Mouse (Mus musculus) kidney, adult 2 months (tissue): Measurements from ENCODE around the gene Celf2. TPM values are rescaled to one million over a fixed set of nuclear protein-coding genes. Genes with fewer than 3 reads are reported as not detected.

Experiments
- DNase-seq: peaks from one replicate; pipeline ENCODE4 v3.0.0; 2021
- H3K27ac ChIP-seq: fragments of 200-500 bp; 2 replicates; pipeline ENCODE4 v1.5.1; 2012; ENCODE audit warnings: low read depth, low read length, control low read depth, inconsistent platforms; ENCODE audit not compliant: insufficient read depth
- H3K27me3 ChIP-seq: fragments of 200-500 bp; replicated peaks from 2 replicates; pipeline ENCODE4 v1.6.1; 2012; ENCODE audit warnings: mild to moderate bottlenecking, moderate library complexity, low read length, inconsistent platforms; ENCODE audit not compliant: control insufficient read depth, insufficient read depth
- H3K36me3 ChIP-seq: fragments of 200-500 bp; 2 replicates; pipeline ENCODE4 v1.6.1; 2012; ENCODE audit warnings: mild to moderate bottlenecking, moderate library complexity, low read length, inconsistent platforms; ENCODE audit not compliant: control insufficient read depth, insufficient read depth
- H3K4me1 ChIP-seq: fragments of 200-500 bp; 2 replicates; pipeline ENCODE4 v1.6.1; 2011; ENCODE audit warnings: low read length; ENCODE audit not compliant: control insufficient read depth, insufficient read depth
- H3K4me3 ChIP-seq: fragments of 200-500 bp; 2 replicates; pipeline ENCODE4 v1.5.1; 2011; ENCODE audit warnings: mild to moderate bottlenecking, low read depth, low read length, control low read depth; ENCODE audit not compliant: insufficient read depth
- CTCF ChIP-seq: fragments of 200-500 bp; conservative IDR thresholded peaks from 2 replicates; pipeline ENCODE4 v1.5.1; 2011; ENCODE audit warnings: low read depth, mild to moderate bottlenecking, control low read depth, low read length, moderate library complexity, mixed read lengths; ENCODE audit not compliant: insufficient read depth, insufficient read length
- POLR2A ChIP-seq: fragments of 200-500 bp; IDR thresholded peaks from one replicate; pipeline ENCODE4 v1.6.1; 2011; ENCODE audit warnings: low read depth, low read length, control low read depth
- WGBS: fragments of 180-500 bp; shearing (Covaris S2); methylation state at CpG from one replicate; pipeline ENCODE4 v1.1.7; 2018; 5-methylcytosine and 5-hydroxymethylcytosine counted together
- polyA plus RNA-seq: library from polyadenylated mRNA; depleted of rRNA; stranded (reverse); fragments of >200 nt; gene quantifications from 2 replicates; pipeline ENCODE4 v1.2.3, GENCODE M21; 2012

Gene Celf2
- polyA plus RNA-seq, 1 experiment = 11.5 TPM

DNA sequence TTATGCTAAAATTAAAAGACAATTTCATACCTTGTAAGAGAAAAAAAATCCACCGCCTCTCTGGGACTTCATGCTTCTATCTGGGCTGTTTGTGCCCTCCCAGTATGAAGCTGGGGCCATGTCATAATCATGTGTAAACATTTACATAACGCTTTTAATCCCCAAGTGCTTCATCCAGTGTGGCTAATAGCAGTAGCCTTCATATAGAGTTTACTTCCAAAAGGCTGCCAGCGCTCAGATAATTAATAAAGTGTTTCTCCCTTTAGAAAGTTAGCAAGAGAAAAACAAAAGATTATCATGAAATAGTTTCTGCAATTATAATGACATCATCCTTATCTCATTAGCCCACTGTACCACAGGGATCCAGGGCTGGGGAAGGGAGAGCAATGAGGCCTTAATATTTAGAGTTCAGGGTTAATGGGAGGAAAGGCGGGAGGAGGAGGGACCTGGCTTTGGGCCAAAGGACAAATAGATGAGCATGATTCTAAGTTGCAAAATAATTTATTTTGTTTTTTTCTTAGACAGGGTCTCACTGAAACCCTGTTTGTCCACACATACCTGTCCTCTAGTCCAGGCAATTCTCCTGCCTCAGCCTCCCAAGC lies 425.8 kb downstream of the Celf2 start:
- 88% methylated on average over 4 of the region's 4 CpGs for WGBS
- no peak overlapping the region for H3K4me3 ChIP-seq
- no peak overlapping the region for H3K27ac ChIP-seq
- H3K36me3 ChIP-seq = no peaks in the 10 kb centered on the region
- no peaks in the 10 kb centered on the region for H3K4me1 ChIP-seq
- TF ChIP-seq POLR2A = no peak
- TF ChIP-seq CTCF = no peak
- no peak for DNase-seq
- peaks cover 2% of the 10 kb centered on the region; the same call in 1 of the 2 replicates for H3K27me3 ChIP-seq

DNA sequence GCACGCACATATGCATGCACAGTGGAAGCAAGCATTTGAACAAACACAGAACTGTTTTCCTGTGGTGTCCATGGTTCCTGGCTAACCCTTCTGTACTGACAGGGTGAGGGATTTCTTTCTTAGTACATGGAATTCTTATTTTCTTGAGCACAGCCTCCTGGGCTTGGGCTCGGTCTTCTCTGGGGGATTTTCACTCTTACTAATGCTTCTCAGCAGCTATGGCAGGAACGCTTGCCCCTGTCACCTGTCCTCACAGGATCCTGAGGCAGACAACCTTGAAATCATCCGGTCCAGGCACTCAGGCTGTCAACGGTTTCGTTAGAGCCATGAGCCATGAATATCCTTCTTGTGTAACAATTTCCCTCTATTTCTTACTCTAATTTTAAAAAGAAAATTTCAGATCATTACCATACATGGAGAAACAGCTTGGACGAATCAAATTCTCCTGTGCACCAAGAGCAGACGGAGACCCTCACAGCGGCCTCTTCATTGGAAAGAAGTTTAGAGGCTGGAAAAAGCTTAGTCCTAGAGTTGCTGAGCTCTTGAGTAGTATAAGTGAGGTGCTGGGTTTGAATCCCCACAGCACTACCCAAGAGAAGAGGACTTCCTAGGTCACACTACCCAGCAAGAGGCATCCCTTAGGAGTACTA lies 426.9 kb downstream of the Celf2 start:
- H3K36me3 ChIP-seq = no peaks in the 10 kb centered on the region
- no peaks in the 10 kb centered on the region for H3K4me1 ChIP-seq
- no peak for DNase-seq
- 90% methylated on average over 9 of the region's 9 CpGs for WGBS
- TF ChIP-seq POLR2A (no peak), CTCF (no peak)
- H3K27ac ChIP-seq = no peak overlapping the region
- no peak overlapping the region for H3K4me3 ChIP-seq
- peaks cover 2% of the 10 kb centered on the region; the same call in 1 of the 2 replicates for H3K27me3 ChIP-seq

DNA sequence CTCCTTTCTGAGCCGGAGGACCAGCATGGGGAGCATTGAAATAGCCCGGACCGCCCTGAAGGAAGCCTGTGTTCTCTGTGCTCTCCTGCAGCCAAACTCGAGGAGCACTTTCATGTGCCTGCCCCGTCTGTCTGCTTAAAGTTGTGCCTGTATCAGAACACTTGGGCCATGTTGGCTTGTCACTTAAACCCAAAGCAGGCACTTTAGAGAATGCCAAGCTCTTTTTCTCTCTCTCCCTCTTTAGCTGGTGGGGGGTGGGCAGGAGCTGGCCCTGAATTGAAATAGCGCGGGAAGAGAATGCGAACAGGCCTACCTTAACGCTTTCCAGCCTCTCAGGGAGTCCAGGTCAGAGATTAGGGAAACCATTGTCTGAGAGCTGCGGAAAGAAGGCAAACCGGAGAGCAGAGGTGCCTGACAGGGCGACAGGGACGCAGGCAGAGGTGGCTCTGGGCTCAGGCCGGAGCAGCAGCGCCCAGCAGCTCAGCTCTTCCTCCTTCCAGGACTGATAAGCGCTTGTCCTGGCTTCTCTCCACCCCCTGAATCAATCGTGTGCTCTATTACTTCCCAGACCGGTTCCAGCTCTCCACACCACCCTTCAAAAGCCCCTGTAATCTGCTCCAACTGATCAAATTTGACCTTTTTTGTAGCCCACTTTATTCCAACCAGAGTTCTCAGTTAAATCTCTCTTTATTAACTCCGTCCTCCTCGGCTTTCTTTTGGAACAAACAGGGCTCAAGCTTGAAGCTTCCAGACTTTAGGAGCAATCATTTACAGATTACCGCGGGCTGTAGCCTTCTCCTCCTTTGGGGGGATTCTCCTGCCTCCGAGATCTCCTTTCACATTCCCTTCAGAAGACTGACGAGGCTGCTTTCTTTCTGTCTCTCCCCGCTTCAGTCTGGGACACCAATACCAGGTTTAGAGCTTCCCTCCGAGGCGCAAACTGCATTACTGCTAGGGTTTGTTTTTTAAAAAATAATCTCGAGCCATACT lies 428.3 kb downstream of the Celf2 start:
- 32% methylated on average over 28 of the region's 28 CpGs for WGBS
- no peak for TF ChIP-seq POLR2A
- no peak for TF ChIP-seq CTCF
- peaks cover 2% of the 10 kb centered on the region; the same call in 1 of the 2 replicates for H3K27me3 ChIP-seq
- H3K4me3 ChIP-seq = peak overlapping the region; percentile 9
- H3K36me3 ChIP-seq = no peaks in the 10 kb centered on the region
- no peak overlapping the region for H3K27ac ChIP-seq
- no peak for DNase-seq
- H3K4me1 ChIP-seq = no peaks in the 10 kb centered on the region

DNA sequence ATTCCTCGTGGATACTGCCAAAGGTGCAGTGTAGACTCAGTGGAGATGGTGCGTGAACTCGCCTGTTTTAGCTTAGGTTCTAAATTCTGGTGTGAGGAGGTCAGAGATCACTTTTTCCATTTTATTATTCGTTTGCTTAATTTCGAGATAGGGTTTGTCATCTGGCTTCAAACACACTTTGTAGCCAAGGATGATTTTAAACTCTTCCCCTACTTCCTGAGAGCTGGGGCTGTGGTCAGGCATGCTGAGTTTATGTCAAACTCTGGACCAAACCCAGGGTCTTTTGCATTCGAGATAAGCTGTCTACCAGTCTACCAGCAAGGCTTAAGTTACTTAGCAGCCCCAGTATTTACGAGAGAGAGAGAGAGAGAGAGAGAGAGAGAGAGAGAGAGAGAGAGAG lies 429.3 kb downstream of the Celf2 start:
- H3K36me3 ChIP-seq = no peaks in the 10 kb centered on the region
- TF ChIP-seq CTCF (no peak), POLR2A (no peak)
- no peak overlapping the region for H3K4me3 ChIP-seq
- 70% methylated on average over 7 of the region's 7 CpGs for WGBS
- H3K4me1 ChIP-seq = no peaks in the 10 kb centered on the region
- H3K27ac ChIP-seq = no peak overlapping the region
- DNase-seq = no peak
- H3K27me3 ChIP-seq = peaks cover 2% of the 10 kb centered on the region; the same call in 1 of the 2 replicates

DNA sequence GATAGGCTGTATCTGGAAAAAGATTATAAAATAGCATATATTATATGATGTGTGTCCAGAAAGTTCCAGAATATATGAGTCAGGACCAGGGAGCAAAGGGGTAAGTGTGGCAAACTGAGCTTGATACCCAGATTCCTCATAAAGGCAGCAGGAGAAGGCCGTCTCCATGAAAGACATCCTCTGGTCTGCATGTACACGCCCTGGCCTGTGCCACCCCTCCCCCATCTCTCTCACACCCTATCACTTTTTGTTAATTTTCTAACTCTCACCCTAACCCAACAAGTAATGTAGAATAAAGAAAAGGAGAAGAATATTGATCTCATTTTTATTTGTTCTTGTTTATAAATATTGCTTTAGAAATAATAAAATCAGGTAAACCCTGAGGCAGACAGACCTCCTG lies 430.0 kb downstream of the Celf2 start:
- no peak for TF ChIP-seq CTCF
- no peak for TF ChIP-seq POLR2A

DNA sequence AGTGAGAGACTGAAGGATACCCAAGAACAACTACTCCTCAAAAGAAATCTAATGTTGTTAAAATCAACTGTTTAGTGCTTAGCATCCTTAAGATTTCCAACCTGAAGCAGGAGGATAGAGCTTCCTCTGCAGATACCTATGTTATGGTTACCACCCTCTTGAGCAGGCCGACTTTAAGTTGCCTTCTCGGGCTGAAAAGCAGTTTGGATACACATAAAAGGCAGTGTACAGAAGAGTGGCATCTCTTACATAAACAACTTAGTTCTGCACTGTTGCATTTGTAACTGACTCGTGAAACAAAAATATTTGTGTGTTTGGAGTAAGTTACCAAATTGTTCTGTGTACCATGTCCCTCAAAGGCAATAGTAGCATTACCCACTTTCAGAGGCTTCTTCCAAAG lies 435.6 kb downstream of the Celf2 start:
- TF ChIP-seq CTCF (no peak), POLR2A (no peak)
- DNase-seq = no peak
- Histone ChIP-seq H3K36me3 (no peaks in the 10 kb centered on the region), H3K27ac (no peak overlapping the region), H3K4me3 (no peak overlapping the region), H3K4me1 (no peaks in the 10 kb centered on the region), H3K27me3 (no peaks in the 10 kb centered on the region)
- WGBS = 27% methylated on average over 3 of the region's 3 CpGs

More for the DNA sequence above, 430.0 kb downstream of the Celf2 start:
- whole genome bisulfite sequencing = 85% methylated on average over 2 of the region's 2 CpGs
- H3K27me3 ChIP-seq = peaks cover 2% of the 10 kb centered on the region; the same call in 1 of the 2 replicates
- no peak overlapping the region for H3K4me3 ChIP-seq
- no peak for DNase-seq
- no peaks in the 10 kb centered on the region for H3K4me1 ChIP-seq
- no peaks in the 10 kb centered on the region for H3K36me3 ChIP-seq
- H3K27ac ChIP-seq = no peak overlapping the region
